Mouse (Mus musculus): ENCODE measurements around the gene Rad54l2. TPM values are rescaled to one million over a fixed set of nuclear protein-coding genes. Genes with fewer than 3 reads are reported as not detected.
A peak's percentile ranks its signal among the peaks of the same experiment; 100 is the strongest.

Rad54l2 gene
- polyA plus RNA-seq, 1 experiment from 2014 or later = 9.8 TPM

DNA sequence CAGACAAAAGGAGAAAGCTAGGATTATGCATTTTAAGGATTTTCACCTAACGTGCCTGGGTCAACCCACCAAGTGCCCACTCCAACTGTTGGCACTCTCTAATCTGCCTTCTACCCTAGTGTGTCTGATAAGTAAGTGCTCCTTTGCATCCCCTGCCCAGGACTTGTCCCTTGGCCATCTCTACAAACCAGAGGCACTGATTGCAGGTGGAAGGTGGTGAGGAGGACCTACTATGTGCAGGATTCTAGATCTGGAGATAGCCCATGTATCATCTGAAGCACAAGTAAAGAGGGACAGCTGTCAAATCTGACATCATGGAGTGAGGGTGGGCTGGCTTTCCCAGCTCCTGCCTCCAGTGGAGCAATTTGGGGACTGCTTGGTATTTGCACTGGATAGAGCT, 129.1 kb downstream of the Rad54l2 start:
- no peak overlapping the region for H3K4me3 ChIP-seq
- H3K9me3 ChIP-seq = no peaks in the 10 kb centered on the region
- H3K36me3 ChIP-seq (replicated peaks) = peaks cover 45% of the 10 kb centered on the region
- peaks cover 67% of the 10 kb centered on the region for H3K4me1 ChIP-seq
- WGBS = 54% methylated on average over 1 of the region's 1 CpGs
- no peak for DNase-seq (ENCODE audit: extremely low spot score, low spot score)
- no peak overlapping the region for H3K27ac ChIP-seq
- H3K27me3 ChIP-seq (ENCODE audit: poor library complexity, severe bottlenecking) = peaks cover 31% of the 10 kb centered on the region

DNA sequence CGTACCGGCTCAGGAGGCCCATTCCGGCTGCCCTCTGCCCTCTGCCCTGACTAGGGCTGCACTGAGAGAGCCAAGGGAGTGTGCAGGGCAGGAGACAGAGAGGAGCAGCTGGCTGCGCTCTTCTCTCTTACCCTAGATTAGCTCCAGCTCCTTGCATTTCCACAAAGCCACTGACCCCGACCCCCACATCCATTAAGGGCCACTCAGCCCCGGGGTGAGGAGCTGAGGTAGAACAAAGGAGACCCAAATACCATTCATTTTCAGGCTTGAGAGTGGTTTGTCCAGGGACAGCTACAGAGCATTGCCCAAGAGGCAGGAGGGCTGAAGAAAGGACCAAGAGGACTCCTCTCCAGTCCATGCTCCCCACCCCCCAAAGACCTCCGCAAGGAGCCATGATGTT, 129.6 kb downstream of the Rad54l2 start:
- H3K9me3 ChIP-seq = no peaks in the 10 kb centered on the region
- peaks cover 36% of the 10 kb centered on the region for H3K27me3 ChIP-seq (ENCODE audit: poor library complexity, severe bottlenecking)
- peak; percentile 20 for DNase-seq (ENCODE audit: extremely low spot score, low spot score)
- WGBS = 25% methylated on average over 7 of the region's 7 CpGs
- no peak overlapping the region for H3K4me3 ChIP-seq
- peaks cover 42% of the 10 kb centered on the region for H3K36me3 ChIP-seq (replicated peaks)
- H3K27ac ChIP-seq = peak overlapping the region; percentile 51; the same call in 1 of the 2 replicates
- peaks cover 64% of the 10 kb centered on the region for H3K4me1 ChIP-seq

DNA sequence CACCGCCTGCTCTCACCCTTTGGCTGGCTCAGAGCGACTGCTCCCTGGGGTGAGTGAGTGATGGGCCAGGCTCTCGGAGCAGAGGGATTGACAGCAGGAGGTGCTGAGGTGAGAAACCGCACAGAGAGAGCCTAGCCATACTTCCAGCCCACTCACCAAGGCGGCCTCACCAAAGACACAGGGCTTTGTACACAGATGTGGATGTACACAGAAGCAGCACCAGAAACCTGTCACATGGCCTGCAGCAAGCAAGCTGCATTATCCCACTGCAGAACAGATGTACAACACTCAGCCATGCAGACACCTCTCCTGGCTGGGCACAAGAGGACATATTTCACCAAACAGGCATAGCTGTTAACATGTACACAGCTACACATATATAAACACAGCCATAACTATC, 131.4 kb downstream of the Rad54l2 start:
- WGBS = 46% methylated on average over 5 of the region's 5 CpGs
- no peak for DNase-seq (ENCODE audit: extremely low spot score, low spot score)
- H3K9me3 ChIP-seq = no peaks in the 10 kb centered on the region
- no peak overlapping the region for H3K4me3 ChIP-seq
- no peak overlapping the region for H3K27ac ChIP-seq
- H3K27me3 ChIP-seq (ENCODE audit: poor library complexity, severe bottlenecking) = peaks cover 45% of the 10 kb centered on the region
- peaks cover 39% of the 10 kb centered on the region for H3K36me3 ChIP-seq (replicated peaks)
- H3K4me1 ChIP-seq = peaks cover 62% of the 10 kb centered on the region

DNA sequence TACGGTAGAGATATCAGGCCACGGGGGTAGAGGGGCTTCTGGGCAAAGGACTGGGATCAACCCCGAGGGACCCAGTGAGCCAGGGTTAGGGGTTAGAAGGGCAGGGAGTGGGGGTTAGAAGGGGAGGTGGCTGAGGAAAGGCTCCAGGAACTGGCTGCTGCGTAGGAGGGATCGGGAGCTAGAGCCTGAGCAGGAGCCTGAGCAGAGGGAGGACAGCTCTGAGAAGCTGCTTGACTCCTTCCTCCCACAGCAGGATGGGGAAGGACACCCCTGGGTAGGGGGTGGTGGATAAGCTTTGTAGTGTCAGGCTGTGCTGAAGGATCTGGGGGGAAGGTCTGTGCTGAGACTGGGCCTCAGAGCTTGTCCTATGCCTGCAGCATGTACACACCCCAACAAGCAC, 132.2 kb downstream of the Rad54l2 start:
- WGBS = 35% methylated on average over 5 of the region's 5 CpGs
- no peaks in the 10 kb centered on the region for H3K9me3 ChIP-seq
- H3K27ac ChIP-seq = no peak overlapping the region
- peaks cover 31% of the 10 kb centered on the region for H3K36me3 ChIP-seq (replicated peaks)
- H3K4me1 ChIP-seq = peaks cover 62% of the 10 kb centered on the region
- no peak overlapping the region for H3K4me3 ChIP-seq
- no peak for DNase-seq (ENCODE audit: extremely low spot score, low spot score)
- peaks cover 45% of the 10 kb centered on the region for H3K27me3 ChIP-seq (ENCODE audit: poor library complexity, severe bottlenecking)

DNA sequence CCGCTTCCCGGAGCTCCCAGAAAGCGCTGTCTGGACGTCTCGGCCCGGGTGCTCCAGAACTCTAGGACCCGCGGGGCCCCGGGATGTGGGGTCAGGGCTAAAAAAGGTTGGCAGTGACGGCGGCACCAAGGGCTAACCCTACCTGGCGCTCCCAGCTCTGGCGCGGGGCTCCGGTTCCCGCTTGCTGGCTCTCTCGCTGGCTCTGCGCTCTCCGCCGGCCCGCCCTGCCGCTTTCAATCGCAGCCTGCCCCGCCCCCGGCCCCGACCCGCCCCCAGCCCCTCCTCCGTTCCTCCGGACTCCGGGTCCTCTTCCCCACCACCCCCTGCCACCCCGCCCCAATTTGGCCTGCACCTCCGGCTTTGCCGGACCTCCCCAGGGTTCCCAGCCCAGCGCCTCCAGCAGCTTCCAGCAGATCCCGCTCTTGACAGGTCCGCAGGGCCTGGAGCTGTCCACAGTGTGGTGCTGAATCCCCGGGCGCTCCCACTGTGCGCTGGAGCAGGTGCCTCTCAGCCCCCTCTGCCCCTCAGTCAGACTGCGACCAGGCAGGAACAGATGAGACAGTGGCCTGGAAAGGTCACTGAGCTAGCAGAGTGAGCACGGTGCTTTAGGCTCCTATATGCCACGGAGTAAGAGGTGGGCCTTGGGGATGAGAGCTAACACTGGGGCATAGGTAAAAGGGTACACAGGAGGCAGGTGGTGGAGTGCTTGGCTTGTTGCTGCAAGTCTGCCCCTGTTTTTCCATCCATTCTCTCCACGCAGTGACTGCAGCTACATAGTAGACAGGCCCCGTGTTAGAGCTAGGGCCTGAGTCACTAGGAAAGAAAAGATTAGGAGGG, 132.9 kb downstream of the Rad54l2 start, which contains the start of gene Grm2:
Gene Grm2, minus strand, starts transcription at position 199 of the 837 bp plus-strand sequence.
- Histone ChIP-seq H3K4me1 (peaks cover 58% of the 10 kb centered on the region), H3K9me3 (no peaks in the 10 kb centered on the region), H3K36me3 (replicated peaks) (peaks cover 24% of the 10 kb centered on the region), H3K4me3 (peak within 1 kb of the TSS; percentile 56), H3K27me3 (ENCODE audit: poor library complexity, severe bottlenecking) (peaks cover 45% of the 10 kb centered on the region), H3K27ac (peak within 1 kb of the TSS; percentile 26; the same call in 1 of the 2 replicates)
- WGBS = 1% methylated on average over 43 of the region's 44 CpGs
- DNase-seq (ENCODE audit: extremely low spot score, low spot score) = peak; percentile 81

DNA sequence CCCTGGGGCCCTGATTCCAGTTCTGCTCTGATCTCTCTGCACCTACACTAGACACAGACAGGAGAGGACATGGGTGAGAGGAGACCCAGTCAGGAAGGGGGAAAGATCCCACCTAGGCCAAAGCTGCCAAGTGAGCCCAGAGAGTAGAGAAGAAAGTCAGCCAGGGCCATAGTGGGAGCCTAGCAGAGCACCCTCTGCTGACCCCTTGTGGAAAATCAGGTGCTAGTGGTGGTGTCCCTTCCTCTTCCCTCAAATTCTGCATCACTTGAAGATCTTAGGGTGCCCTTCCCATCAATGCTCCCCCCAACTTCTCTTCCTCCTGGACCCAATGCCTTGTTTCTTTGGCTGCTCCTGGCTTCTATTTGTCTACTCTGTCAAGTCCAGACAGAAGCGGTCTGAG, 136.3 kb downstream of the Rad54l2 start:
- H3K4me3 ChIP-seq = no peak overlapping the region
- no peak overlapping the region for H3K27ac ChIP-seq
- no peak for DNase-seq (ENCODE audit: extremely low spot score, low spot score)
- no peaks in the 10 kb centered on the region for H3K9me3 ChIP-seq
- H3K27me3 ChIP-seq (ENCODE audit: poor library complexity, severe bottlenecking) = peaks cover 43% of the 10 kb centered on the region
- peaks cover 28% of the 10 kb centered on the region for H3K4me1 ChIP-seq
- 83% methylated on average over 1 of the region's 1 CpGs for WGBS
- no peaks in the 10 kb centered on the region for H3K36me3 ChIP-seq (replicated peaks)

DNA sequence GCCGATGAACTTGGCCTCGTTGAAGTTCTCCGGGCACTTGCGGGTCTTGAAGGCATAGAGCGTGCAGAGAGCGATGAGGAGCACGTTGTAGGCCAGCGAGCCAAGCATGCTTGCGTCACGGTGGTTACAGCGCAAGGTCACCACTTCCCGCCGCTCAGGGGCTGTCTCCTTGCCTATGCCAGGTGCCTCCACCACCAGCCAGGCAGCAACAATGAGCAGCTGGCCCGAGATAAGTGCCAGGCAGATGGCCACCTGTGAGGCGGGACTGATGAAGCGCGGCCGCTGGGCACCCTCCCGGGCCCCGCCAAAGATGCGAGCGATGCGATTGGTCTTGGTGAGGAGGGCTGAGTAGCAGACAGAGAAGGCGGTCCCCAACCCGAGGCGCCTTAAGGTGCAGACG, 141.8 kb downstream of the Rad54l2 start:
- no peak overlapping the region for H3K4me3 ChIP-seq
- DNase-seq (ENCODE audit: extremely low spot score, low spot score) = no peak
- H3K27me3 ChIP-seq (ENCODE audit: poor library complexity, severe bottlenecking) = peaks cover 8% of the 10 kb centered on the region; the same call in 1 of the 2 replicates
- no peaks in the 10 kb centered on the region for H3K4me1 ChIP-seq
- no peaks in the 10 kb centered on the region for H3K36me3 ChIP-seq (replicated peaks)
- H3K9me3 ChIP-seq = no peaks in the 10 kb centered on the region
- no peak overlapping the region for H3K27ac ChIP-seq
- WGBS = 81% methylated on average over 27 of the region's 27 CpGs

DNA sequence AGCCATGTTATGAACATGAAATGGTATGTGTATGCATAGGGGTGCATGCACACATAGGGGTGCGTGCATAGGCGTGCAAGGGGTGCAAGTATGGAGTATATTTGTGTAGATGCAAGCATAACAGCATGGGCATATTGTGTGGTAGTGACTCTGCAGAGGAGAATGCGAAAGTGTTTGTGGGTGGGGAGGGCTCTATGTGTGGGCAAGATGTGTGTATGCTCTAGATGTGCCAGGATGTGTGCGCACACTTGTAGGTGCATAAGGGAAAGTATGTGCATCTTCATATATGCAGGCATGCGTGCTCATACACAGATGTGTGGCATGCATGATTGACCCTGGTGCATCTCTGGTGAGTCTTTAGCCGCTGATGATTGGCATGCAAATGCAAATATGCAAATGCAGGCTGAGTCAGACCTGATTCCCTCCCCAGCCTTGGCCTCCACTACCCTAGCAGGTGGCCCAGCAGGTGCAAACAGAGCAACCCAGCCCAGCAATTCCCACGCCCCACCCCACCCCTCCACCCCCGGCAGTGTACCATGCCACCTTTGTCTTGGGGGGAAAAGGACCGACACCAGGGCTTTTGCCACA, 143.2 kb downstream of the Rad54l2 start:
- Histone ChIP-seq H3K4me1 (no peaks in the 10 kb centered on the region), H3K27ac (no peak overlapping the region), H3K36me3 (replicated peaks) (no peaks in the 10 kb centered on the region), H3K4me3 (no peak overlapping the region), H3K27me3 (ENCODE audit: poor library complexity, severe bottlenecking) (peaks cover 8% of the 10 kb centered on the region; the same call in 1 of the 2 replicates), H3K9me3 (no peaks in the 10 kb centered on the region)
- 82% methylated on average over 9 of the region's 9 CpGs for WGBS
- DNase-seq (ENCODE audit: extremely low spot score, low spot score) = no peak

DNA sequence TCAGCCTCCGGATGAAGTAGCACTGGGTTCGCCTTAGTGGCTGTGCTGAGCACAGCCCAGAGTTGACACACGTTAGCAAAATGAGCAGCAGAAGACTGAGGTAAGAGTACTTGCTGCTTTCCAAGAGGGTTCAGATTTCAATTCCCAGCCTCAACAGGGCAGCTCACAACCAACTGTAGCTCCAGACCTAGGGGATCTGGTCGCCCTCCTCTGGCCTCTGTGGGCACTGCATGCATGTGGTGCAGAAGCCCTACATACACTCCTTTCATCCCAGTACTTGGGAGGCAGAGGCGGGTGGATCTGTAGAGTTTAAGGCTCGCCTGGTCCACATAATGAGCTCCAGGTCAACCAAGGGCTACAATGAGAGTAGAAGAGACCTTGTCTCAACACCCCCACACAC, 145.2 kb downstream of the Rad54l2 start:
- no peak overlapping the region for H3K27ac ChIP-seq
- no peaks in the 10 kb centered on the region for H3K9me3 ChIP-seq
- H3K4me1 ChIP-seq = no peaks in the 10 kb centered on the region
- H3K4me3 ChIP-seq = no peak overlapping the region
- peaks cover 8% of the 10 kb centered on the region; the same call in 1 of the 2 replicates for H3K27me3 ChIP-seq (ENCODE audit: poor library complexity, severe bottlenecking)
- no peak for DNase-seq (ENCODE audit: extremely low spot score, low spot score)
- 71% methylated on average over 6 of the region's 6 CpGs for WGBS
- no peaks in the 10 kb centered on the region for H3K36me3 ChIP-seq (replicated peaks)

DNA sequence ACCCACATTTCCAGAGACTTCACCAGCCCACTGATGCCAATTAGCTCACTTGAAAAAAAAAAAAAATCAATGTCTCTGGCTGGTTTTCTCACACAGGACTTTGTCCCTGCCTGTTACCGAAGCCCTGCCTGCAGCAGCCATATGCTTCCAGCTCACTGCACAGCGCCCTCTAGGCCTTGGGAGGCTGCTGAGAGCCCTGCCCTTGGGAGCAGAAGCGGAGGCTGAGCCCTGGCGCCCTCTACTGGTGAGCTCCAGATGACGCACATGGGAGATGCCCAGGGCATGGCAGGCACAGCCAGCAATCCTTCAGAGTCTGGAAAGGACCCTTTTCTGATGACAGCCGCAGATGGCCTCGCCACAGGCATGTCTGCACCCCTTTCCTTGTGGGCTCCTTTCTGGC, 145.9 kb downstream of the Rad54l2 start:
- Histone ChIP-seq H3K27me3 (ENCODE audit: poor library complexity, severe bottlenecking) (peaks cover 8% of the 10 kb centered on the region; the same call in 1 of the 2 replicates), H3K27ac (no peak overlapping the region), H3K4me1 (no peaks in the 10 kb centered on the region), H3K9me3 (no peaks in the 10 kb centered on the region), H3K4me3 (no peak overlapping the region), H3K36me3 (replicated peaks) (no peaks in the 10 kb centered on the region)
- 36% methylated on average over 7 of the region's 7 CpGs for WGBS
- DNase-seq (ENCODE audit: extremely low spot score, low spot score) = peak; percentile 77

DNA sequence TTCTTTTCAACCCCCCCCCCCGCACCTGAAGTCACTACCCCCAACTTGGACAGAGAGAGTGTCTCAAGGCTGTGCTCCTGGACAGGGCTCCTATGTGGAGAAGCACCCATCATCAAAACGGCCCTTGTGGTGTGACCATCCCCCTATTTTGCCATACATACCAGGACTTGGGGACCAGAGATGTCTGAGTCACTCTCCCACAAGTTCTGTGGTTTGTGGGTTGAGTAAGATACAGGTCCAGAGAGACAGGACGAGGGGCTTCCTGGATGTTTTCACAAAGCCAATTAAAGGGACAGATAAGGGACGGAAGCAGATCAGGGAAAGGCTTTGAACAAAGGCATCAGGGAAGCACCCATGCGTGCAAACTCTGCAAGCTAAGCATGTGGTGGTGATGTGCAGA, 147.6 kb downstream of the Rad54l2 start:
- H3K4me3 ChIP-seq = no peak overlapping the region
- 59% methylated on average over 5 of the region's 5 CpGs for WGBS
- H3K27me3 ChIP-seq (ENCODE audit: poor library complexity, severe bottlenecking) = no peaks in the 10 kb centered on the region
- no peaks in the 10 kb centered on the region for H3K36me3 ChIP-seq (replicated peaks)
- DNase-seq (ENCODE audit: extremely low spot score, low spot score) = no peak
- no peaks in the 10 kb centered on the region for H3K9me3 ChIP-seq
- H3K27ac ChIP-seq = no peak overlapping the region
- no peaks in the 10 kb centered on the region for H3K4me1 ChIP-seq

DNA sequence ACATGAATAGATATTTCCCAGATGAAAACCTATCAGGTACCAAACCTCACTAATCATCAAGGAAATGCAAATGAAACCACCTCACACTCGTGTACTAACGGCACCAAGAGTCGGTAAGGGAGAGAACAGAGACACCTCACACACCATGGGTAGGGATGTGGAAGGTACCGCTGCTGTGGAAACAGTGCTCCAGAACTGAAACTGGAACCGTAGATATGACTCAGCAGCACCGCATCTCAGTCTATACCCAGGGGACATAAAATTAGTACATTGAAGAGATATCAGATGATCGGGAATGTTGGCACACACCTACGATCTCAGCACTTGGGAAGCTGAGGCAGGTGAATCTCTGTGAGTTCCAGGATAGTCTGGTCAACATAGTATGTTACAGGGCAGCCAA, 150.8 kb downstream of the Rad54l2 start:
- Histone ChIP-seq H3K36me3 (replicated peaks) (no peaks in the 10 kb centered on the region), H3K4me1 (no peaks in the 10 kb centered on the region), H3K27me3 (ENCODE audit: poor library complexity, severe bottlenecking) (no peaks in the 10 kb centered on the region), H3K27ac (no peak overlapping the region), H3K9me3 (no peaks in the 10 kb centered on the region), H3K4me3 (no peak overlapping the region)
- 91% methylated on average over 8 of the region's 8 CpGs for WGBS
- DNase-seq (ENCODE audit: extremely low spot score, low spot score) = no peak

Data from forebrain, embryonic 10.5 days (tissue).